Mouse (Mus musculus) lung, embryonic 16.5 days (tissue): Measurements from ENCODE around the gene Exd2. TPM values are rescaled to one million over a fixed set of nuclear protein-coding genes. Genes with fewer than 3 reads are reported as not detected.
"Not testable (repeated sequence)": the region's sequence is repeated elsewhere in the genome, so short reads cannot be mapped to it uniquely, and the experiment has no call there.

Experiments used
- ATAC-seq: fragments of 200-750 bp; cut with Nextera tagmentation; 2 replicates; pipeline ENCODE4 v1.8.0; 2017; ENCODE audit warnings: low read depth, mild to moderate bottlenecking, moderate library complexity
- H3K27ac ChIP-seq: fragments of 300-500 bp; sonication (generic); 2 replicates; pipeline ENCODE4 v1.5.1; 2014; ENCODE audit warnings: mild to moderate bottlenecking, control low read depth, low read length
- H3K27me3 ChIP-seq: fragments of 300-500 bp; sonication (generic); 2 replicates; pipeline ENCODE4 v1.6.1; 2014; ENCODE audit warnings: low read depth, low read length, mixed read lengths; ENCODE audit not compliant: control insufficient read depth, insufficient read depth
- H3K36me3 ChIP-seq: fragments of 300-500 bp; sonication (generic); 2 replicates; pipeline ENCODE4 v1.6.1; 2014; ENCODE audit warnings: low read length; ENCODE audit not compliant: control insufficient read depth, insufficient read depth
- H3K4me1 ChIP-seq: fragments of 300-500 bp; sonication (generic); replicated peaks from 2 replicates; pipeline ENCODE4 v1.6.1; 2014; ENCODE audit warnings: low read length, mixed read lengths; ENCODE audit not compliant: control insufficient read depth, insufficient read depth
- H3K4me2 ChIP-seq: fragments of 300-500 bp; sonication (generic); 2 replicates; pipeline ENCODE4 v1.6.1; 2014; ENCODE audit warnings: low read depth, low read length, control low read depth
- H3K4me3 ChIP-seq: fragments of 300-500 bp; sonication (generic); 2 replicates; pipeline ENCODE4 v1.5.1; 2014; ENCODE audit warnings: mild to moderate bottlenecking, low read length, control low read depth
- H3K9ac ChIP-seq: fragments of 300-500 bp; sonication (generic); 2 replicates; pipeline ENCODE4 v1.6.1; 2014; ENCODE audit warnings: low read length, control low read depth
- H3K9me3 ChIP-seq: fragments of 300-500 bp; sonication (generic); 2 replicates; pipeline ENCODE4 v1.6.1; 2016; ENCODE audit warnings: low read length; ENCODE audit not compliant: control insufficient read depth
- WGBS: fragments of 180-500 bp; shearing (Covaris S2); extraction: QIAGEN DNeasy Blood & Tissue Kit; methylation state at CpG from one replicate; pipeline ENCODE4 v1.1.7; 2014; 5-methylcytosine and 5-hydroxymethylcytosine counted together
- polyA plus RNA-seq: library from polyadenylated mRNA; unstranded; fragments of >200 nt; fragmentation: Nextera tagmentation; extraction: Ambion mirVana; gene quantifications from 2 replicates; pipeline ENCODE4 v1.2.1, GENCODE M21; 2015

Exd2 gene
- polyA plus RNA-seq, 1 experiment from 2014 or later, result 29.6 TPM

DNA sequence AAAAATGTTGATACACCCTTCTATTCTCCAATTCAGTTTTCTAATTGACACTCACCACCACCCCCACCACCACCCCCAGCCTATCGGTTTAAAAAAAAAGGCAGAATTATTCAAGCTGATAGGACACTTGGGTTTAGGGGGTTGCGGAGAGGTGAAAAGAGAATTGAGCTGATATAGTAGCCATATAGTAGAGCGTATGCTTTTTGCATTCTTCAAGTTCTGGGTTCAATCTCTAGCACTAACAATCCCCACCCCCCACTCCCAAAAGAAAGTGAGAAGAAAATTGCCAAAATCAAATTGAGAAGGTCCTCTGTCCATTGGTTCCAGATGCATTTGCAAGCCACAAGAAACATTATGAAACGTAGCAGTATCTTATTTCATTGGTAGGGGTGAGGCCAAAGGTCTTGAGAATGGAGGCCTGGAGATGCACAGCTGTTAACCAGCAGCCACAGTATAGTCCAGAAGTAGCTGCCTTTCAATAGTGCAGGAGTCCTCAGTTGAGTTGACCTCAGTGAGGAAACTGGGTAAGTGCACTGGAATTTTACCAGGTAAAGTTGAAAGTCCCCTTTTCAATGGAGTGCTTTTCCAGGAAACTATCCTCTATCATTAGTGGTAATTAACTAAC, 25.7 kb upstream of the Exd2 start:
- peak overlapping the region; percentile 76 for H3K4me2 ChIP-seq
- no peaks in the 10 kb centered on the region for H3K36me3 ChIP-seq
- peak overlapping the region; percentile 97 for H3K27ac ChIP-seq
- H3K27me3 ChIP-seq, result no peaks in the 10 kb centered on the region
- WGBS, result 36% methylated on average over 4 of the region's 4 CpGs
- ATAC-seq, result no peak
- H3K4me3 ChIP-seq, result peak overlapping the region; percentile 90
- H3K9ac ChIP-seq, result peak overlapping the region; percentile 97
- H3K4me1 ChIP-seq, result peaks cover 8% of the 10 kb centered on the region
- H3K9me3 ChIP-seq, result no peaks in the 10 kb centered on the region

GRCm38 (mm10) chr12:80440957-80441356, 21.9 kb upstream of the Exd2 start:
- Histone ChIP-seq H3K4me2 (no peak overlapping the region), H3K27ac (no peak overlapping the region), H3K4me3 (no peak overlapping the region), H3K36me3 (no peaks in the 10 kb centered on the region), H3K27me3 (no peaks in the 10 kb centered on the region), H3K4me1 (no peaks in the 10 kb centered on the region; the same call in 1 of the 2 replicates), H3K9me3 (no peaks in the 10 kb centered on the region), H3K9ac (no peak overlapping the region)
- ATAC-seq, result no peak
- WGBS, result 68% methylated on average over 2 of the region's 2 CpGs

DNA sequence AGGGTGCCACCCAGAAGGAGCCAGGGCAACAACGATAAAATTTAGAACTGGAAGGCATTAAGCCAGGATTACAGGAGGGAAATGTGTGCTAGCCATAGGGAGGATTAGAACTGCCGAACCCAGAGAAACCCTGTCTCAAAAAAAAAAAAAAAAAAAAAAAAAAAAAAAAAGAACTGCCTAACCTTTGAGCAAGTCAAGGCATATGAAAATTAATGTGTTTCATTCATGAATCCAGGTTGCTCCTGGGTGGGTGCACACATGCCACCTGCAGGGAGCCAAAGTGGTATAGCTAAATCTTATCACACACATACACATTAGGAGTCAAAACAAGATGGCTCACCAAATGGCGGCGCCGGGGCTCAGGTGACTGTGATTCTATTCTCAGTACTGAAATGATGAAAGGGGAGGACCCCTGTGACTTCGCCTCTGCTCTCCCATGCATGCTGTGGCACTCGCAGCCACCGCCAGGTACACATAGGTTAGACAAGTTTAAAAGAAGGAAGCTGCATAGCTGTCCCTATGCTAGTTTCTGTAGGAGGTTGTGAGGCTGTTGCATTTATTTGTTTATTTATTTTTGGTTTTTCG, 18.3 kb upstream of the Exd2 start:
- WGBS, result 78% methylated on average over 9 of the region's 9 CpGs
- Histone ChIP-seq H3K9me3 (no peaks in the 10 kb centered on the region), H3K27ac (no peak overlapping the region), H3K27me3 (no peaks in the 10 kb centered on the region), H3K4me3 (no peak overlapping the region), H3K9ac (no peak overlapping the region), H3K4me2 (no peak overlapping the region), H3K4me1 (no peaks in the 10 kb centered on the region), H3K36me3 (no peaks in the 10 kb centered on the region)
- ATAC-seq, result no peak

DNA sequence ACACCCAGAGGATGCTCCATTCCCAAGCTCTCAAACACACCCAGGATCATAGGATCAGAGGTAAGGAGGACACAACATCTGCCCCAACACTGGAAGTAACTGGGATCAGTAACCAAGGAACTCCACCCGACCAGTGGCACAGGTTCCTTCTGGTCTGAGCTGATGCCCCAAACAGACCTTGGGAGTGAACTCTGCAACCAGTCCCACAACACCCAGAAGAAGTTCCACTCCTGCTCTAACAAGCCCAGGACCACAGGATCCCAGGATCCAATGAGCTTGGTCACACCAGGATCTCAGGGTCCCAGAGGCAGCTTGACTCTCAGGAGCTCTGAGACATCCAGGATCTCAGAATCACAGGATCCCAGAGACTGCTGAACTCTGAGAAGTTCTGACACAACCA, 9.4 kb upstream of the Exd2 start:
- no peak overlapping the region for H3K27ac ChIP-seq
- H3K27me3 ChIP-seq, result no peaks in the 10 kb centered on the region
- ATAC-seq, result no peak
- H3K9me3 ChIP-seq, result no peaks in the 10 kb centered on the region
- WGBS, result 77% methylated on average over 1 of the region's 1 CpGs
- no peak overlapping the region for H3K4me2 ChIP-seq
- no peaks in the 10 kb centered on the region for H3K36me3 ChIP-seq
- no peak overlapping the region for H3K4me3 ChIP-seq
- H3K4me1 ChIP-seq, result no peaks in the 10 kb centered on the region
- no peak overlapping the region for H3K9ac ChIP-seq

- H3K27ac ChIP-seq, result no peak overlapping the region
- H3K4me2 ChIP-seq, result no peak overlapping the region
- H3K36me3 ChIP-seq, result no peaks in the 10 kb centered on the region
- no peak overlapping the region for H3K9ac ChIP-seq
- no peaks in the 10 kb centered on the region for H3K9me3 ChIP-seq
- H3K4me1 ChIP-seq, result no peaks in the 10 kb centered on the region
- no peak overlapping the region for H3K4me3 ChIP-seq
- no peaks in the 10 kb centered on the region for H3K27me3 ChIP-seq
- WGBS, result 68% methylated on average over 5 of the region's 5 CpGs
- no peak for ATAC-seq
Measured at GRCm38 (mm10) chr12:80458033-80458432, 4.9 kb upstream of the Exd2 start.

DNA sequence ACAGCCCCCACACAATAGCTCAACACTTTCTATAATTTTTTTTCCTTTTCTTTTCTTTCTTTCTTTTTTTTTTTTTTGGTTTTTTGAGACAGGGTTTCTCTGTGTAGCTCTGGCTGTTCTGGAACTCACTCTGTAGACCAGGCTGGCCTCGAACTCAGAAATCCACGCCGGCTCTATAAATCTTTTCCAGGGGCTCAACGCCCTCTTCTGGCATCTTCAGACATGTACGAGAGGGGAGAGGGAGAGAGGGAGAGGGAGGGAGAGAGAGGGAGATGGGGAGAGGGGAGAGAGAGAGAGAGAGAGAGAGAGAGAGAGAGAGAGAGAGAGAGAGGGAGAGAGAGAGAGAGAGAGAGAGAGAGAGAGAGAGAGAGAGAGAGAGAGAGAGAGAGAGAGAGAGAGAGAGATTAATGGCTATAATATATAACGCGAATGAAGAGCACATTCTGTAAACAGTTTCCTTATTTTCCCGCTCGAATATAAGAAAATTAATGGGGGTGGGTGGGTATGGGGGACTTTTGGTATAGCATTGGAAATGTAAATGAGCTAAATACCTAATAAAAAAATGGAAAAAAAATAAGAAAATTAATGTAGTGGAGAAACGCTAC, 501 bp upstream of the Exd2 start:
- H3K4me1 ChIP-seq, H3K36me3 ChIP-seq, H3K27me3 ChIP-seq, ATAC-seq, H3K9me3 ChIP-seq: not testable (repeated sequence)
- Histone ChIP-seq H3K9ac (0 out of 2 replicates have a peak overlapping the region, but pooled peaks have one; percentile 83), H3K27ac (peak overlapping the region; percentile 31; the same call in 1 of the 2 replicates), H3K4me3 (peak overlapping the region; percentile 86), H3K4me2 (peak overlapping the region; percentile 82)
- WGBS, result 9% methylated on average over 10 of the region's 10 CpGs

GRCm38 (mm10) chr12:80463666-80464269, 873 bp downstream of the Exd2 start:
- Histone ChIP-seq H3K9me3 (no peaks in the 10 kb centered on the region), H3K4me3 (peak overlapping the region; percentile 86), H3K9ac (peak overlapping the region; percentile 83), H3K4me1 (peaks cover 6% of the 10 kb centered on the region; the same call in 1 of the 2 replicates), H3K27ac (peak overlapping the region; percentile 93), H3K27me3 (no peaks in the 10 kb centered on the region), H3K4me2 (peak overlapping the region; percentile 82), H3K36me3 (no peaks in the 10 kb centered on the region)
- WGBS, result 6% methylated on average over 17 of the region's 17 CpGs
- ATAC-seq, result no peak

DNA sequence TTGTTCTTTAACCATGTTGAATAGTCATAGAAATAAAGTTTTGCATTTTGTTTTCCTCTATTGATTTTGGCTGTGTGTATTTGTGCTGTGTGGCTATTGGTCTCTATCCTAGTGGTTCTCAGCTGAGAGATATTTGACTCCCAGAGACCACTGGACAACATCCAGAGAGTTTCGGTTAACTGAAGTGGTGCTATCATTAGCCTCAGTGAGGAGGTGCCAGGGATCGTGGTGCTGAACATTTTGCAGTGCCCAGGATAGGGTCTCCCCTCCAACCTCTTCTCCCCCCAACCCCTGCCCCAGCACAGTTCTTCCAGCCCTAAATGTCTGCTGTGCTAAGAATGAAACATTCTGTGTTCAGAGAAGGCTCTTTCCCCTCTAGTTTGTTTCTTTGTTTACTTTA, 7.3 kb downstream of the Exd2 start:
- Histone ChIP-seq H3K4me3 (no peak overlapping the region), H3K4me2 (no peak overlapping the region), H3K4me1 (no peaks in the 10 kb centered on the region), H3K27me3 (no peaks in the 10 kb centered on the region), H3K9me3 (no peaks in the 10 kb centered on the region), H3K27ac (no peak overlapping the region), H3K9ac (no peak overlapping the region), H3K36me3 (no peaks in the 10 kb centered on the region)
- ATAC-seq, result no peak
- WGBS, result 65% methylated on average over 2 of the region's 2 CpGs

GRCm38 (mm10) chr12:80471926-80472325, 9.0 kb downstream of the Exd2 start:
- WGBS, result 77% methylated on average over 4 of the region's 4 CpGs
- no peaks in the 10 kb centered on the region for H3K27me3 ChIP-seq
- no peak overlapping the region for H3K27ac ChIP-seq
- no peaks in the 10 kb centered on the region for H3K9me3 ChIP-seq
- H3K36me3 ChIP-seq, result no peaks in the 10 kb centered on the region; the same call in 1 of the 2 replicates
- no peak overlapping the region for H3K9ac ChIP-seq
- H3K4me1 ChIP-seq, result no peaks in the 10 kb centered on the region
- no peak for ATAC-seq
- H3K4me2 ChIP-seq, result no peak overlapping the region
- no peak overlapping the region for H3K4me3 ChIP-seq
